Mouse (Mus musculus) urinary bladder, postnatal 25 days (tissue): ENCODE measurements around the gene Arl6ip1.
A peak's percentile ranks its signal among the peaks of the same experiment; 100 is the strongest.
"Not testable (repeated sequence)": the region's sequence is repeated elsewhere in the genome, so short reads cannot be mapped to it uniquely, and the experiment has no call there.

ENCODE experiments used
- DNase-seq: peaks from one replicate; pipeline ENCODE4 v3.0.0; 2022; ENCODE audit warnings: low spot score

Arl6ip1 gene

GRCm38 (mm10) chr7:118129430-118130041 is at the start of gene Arl6ip1:
TSS of gene Arl6ip1 (minus strand) at chr7:118129662.
- peak; percentile 87 for DNase-seq

- DNase-seq = no peak
Measured at GRCm38 (mm10) chr7:118175821-118176355, 46.4 kb upstream of the Arl6ip1 start.

- not testable (repeated sequence) for DNase-seq
Measured at GRCm38 (mm10) chr7:118170125-118170524, 40.7 kb upstream of the Arl6ip1 start.

- DNase-seq = no peak
Measured at GRCm38 (mm10) chr7:118163006-118163405, 33.5 kb upstream of the Arl6ip1 start.

GRCm38 (mm10) chr7:118160121-118160520 is 30.7 kb upstream of the Arl6ip1 start:
- no peak for DNase-seq

- DNase-seq = no peak
Measured at GRCm38 (mm10) chr7:118156461-118156860, 27.0 kb upstream of the Arl6ip1 start.

GRCm38 (mm10) chr7:118154150-118154549 is 24.7 kb upstream of the Arl6ip1 start:
- no peak for DNase-seq

- DNase-seq = no peak
Measured at GRCm38 (mm10) chr7:118143602-118144001, 14.1 kb upstream of the Arl6ip1 start.

- DNase-seq = no peak
Measured at GRCm38 (mm10) chr7:118143123-118143522, 13.7 kb upstream of the Arl6ip1 start.

- no peak for DNase-seq
Measured at GRCm38 (mm10) chr7:118141271-118141670, 11.8 kb upstream of the Arl6ip1 start.

GRCm38 (mm10) chr7:118135128-118135527 is 5.7 kb upstream of the Arl6ip1 start:
- DNase-seq = no peak

- no peak for DNase-seq
Measured at GRCm38 (mm10) chr7:118128925-118129429, 485 bp downstream of the Arl6ip1 start.

- DNase-seq = no peak
Measured at GRCm38 (mm10) chr7:118126219-118126875, 3.1 kb downstream of the Arl6ip1 start.

- no peak for DNase-seq
Measured at GRCm38 (mm10) chr7:118125736-118126135, 3.7 kb downstream of the Arl6ip1 start.

GRCm38 (mm10) chr7:118123512-118124411 is 5.7 kb downstream of the Arl6ip1 start:
- DNase-seq = no peak

- no peak for DNase-seq
Measured at GRCm38 (mm10) chr7:118122235-118122634, 7.2 kb downstream of the Arl6ip1 start.

GRCm38 (mm10) chr7:118120654-118121053 is 8.8 kb downstream of the Arl6ip1 start:
- DNase-seq = no peak

- DNase-seq = no peak
Measured at GRCm38 (mm10) chr7:118119946-118120345, 9.5 kb downstream of the Arl6ip1 start.

- no peak for DNase-seq
Measured at GRCm38 (mm10) chr7:118119142-118119541, 10.3 kb downstream of the Arl6ip1 start.

- no peak for DNase-seq
Measured at GRCm38 (mm10) chr7:118118426-118118825, 11.0 kb downstream of the Arl6ip1 start.

- DNase-seq = no peak
Measured at GRCm38 (mm10) chr7:118117539-118118210, 11.8 kb downstream of the Arl6ip1 start.
